Mouse (Mus musculus): Measurements from ENCODE around the gene Ispd.

DNA sequence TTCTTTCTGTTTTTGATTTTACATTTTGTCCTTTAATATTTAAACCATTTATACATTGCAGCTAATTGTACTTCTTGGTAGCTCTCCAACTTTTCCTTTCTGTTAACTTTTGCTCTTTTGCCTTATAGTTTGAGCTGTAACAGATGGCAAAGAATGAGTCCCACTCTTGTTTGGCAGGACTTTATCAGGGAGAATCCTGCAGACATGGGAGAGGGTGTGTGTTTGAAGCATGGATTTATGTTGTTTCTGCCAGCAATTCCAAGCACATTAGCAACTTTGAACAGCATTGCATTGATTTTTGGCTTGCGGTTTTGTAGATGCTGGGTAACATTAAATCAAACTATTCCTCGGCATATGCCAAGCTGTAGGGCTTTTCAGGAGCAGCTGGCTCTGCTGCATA lies 13.9 kb downstream of the Ispd start:
- TF ChIP-seq CTCF (conservative IDR thresholded peaks at IDR 0.05; ENCODE audit: insufficient read depth, insufficient read length, low read depth, low read length), result no peak
- TF ChIP-seq POLR2A (IDR thresholded peaks at IDR 0.05; ENCODE audit: low read depth, low read length), result no peak
